Mouse (Mus musculus) embryonic facial prominence, embryonic 12.5 days (tissue): ENCODE data around the gene Prdm5. TPM values are rescaled to one million over a fixed set of nuclear protein-coding genes. Genes with fewer than 3 reads are reported as not detected.

Experiments used
- ATAC-seq: fragments of 200-750 bp; cut with Nextera tagmentation; 2 replicates; pipeline ENCODE4 v1.8.0; 2017; ENCODE audit not compliant: insufficient number of reproducible peaks, insufficient read depth, low FRiP score, low TSS enrichment
- H3K27ac ChIP-seq: fragments of 300-500 bp; sonication (generic); 2 replicates; pipeline ENCODE4 v1.5.1; 2016; ENCODE audit warnings: mild to moderate bottlenecking
- H3K27me3 ChIP-seq: fragments of 300-500 bp; sonication (generic); 2 replicates; pipeline ENCODE4 v1.6.1; 2016; ENCODE audit warnings: mild to moderate bottlenecking, moderate library complexity
- H3K36me3 ChIP-seq: fragments of 300-500 bp; sonication (generic); 2 replicates; pipeline ENCODE4 v1.6.1; 2016; ENCODE audit warnings: mild to moderate bottlenecking
- H3K4me1 ChIP-seq: fragments of 300-500 bp; sonication (generic); 2 replicates; pipeline ENCODE4 v1.6.1; 2016
- H3K4me2 ChIP-seq: fragments of 300-500 bp; sonication (generic); replicated peaks from 2 replicates; pipeline ENCODE4 v1.6.1; 2016; ENCODE audit warnings: mild to moderate bottlenecking, moderate library complexity
- H3K4me3 ChIP-seq: fragments of 300-500 bp; sonication (generic); 2 replicates; pipeline ENCODE4 v1.5.1; 2016; ENCODE audit warnings: mild to moderate bottlenecking
- H3K9ac ChIP-seq: fragments of 300-500 bp; sonication (generic); 2 replicates; pipeline ENCODE4 v1.6.1; 2016; ENCODE audit warnings: mild to moderate bottlenecking, moderate library complexity
- H3K9me3 ChIP-seq: fragments of 300-500 bp; sonication (generic); 2 replicates; pipeline ENCODE4 v1.6.1; 2016; ENCODE audit warnings: mild to moderate bottlenecking, moderate library complexity
- WGBS: fragments of 180-500 bp; shearing (Covaris S2); methylation state at CpG from one replicate; pipeline ENCODE4 v1.1.7; 2016; 5-methylcytosine and 5-hydroxymethylcytosine counted together
- polyA plus RNA-seq: library from polyadenylated mRNA; unstranded; fragments of >200 nt; fragmentation: Nextera tagmentation; extraction: Ambion mirVana; gene quantifications from 2 replicates; pipeline ENCODE4 v1.2.1, GENCODE M21; 2016

Gene Prdm5
- polyA plus RNA-seq, 1 experiment from 2014 or later, result 22.9 TPM

DNA sequence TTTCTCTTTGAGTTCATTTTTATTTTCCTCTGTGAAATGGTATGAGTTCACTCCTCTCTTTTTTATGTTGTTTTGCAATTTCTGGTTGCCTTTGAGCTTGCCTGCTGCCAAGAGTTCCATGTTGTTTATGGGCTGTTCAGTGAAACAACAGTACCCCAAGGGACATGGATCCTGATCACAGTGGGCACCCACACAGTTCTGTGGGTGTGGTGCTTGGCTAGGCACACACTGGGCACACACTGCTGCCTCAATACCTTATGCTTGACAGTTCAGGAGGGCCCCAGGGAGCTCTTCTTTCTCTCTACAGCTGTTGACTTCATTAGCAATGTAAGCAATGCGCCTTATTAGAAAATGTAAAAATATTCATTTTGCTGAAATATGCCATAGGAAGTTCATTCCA is 110.0 kb downstream of the Prdm5 start:
- Histone ChIP-seq H3K27me3 (no peaks in the 10 kb centered on the region), H3K27ac (no peak overlapping the region), H3K4me1 (no peaks in the 10 kb centered on the region), H3K9me3 (no peaks in the 10 kb centered on the region), H3K9ac (no peak overlapping the region), H3K36me3 (peaks cover 12% of the 10 kb centered on the region; the same call in 1 of the 2 replicates), H3K4me3 (no peak overlapping the region), H3K4me2 (no peak overlapping the region)
- WGBS, result 97% methylated on average over 1 of the region's 1 CpGs
- no peak for ATAC-seq

DNA sequence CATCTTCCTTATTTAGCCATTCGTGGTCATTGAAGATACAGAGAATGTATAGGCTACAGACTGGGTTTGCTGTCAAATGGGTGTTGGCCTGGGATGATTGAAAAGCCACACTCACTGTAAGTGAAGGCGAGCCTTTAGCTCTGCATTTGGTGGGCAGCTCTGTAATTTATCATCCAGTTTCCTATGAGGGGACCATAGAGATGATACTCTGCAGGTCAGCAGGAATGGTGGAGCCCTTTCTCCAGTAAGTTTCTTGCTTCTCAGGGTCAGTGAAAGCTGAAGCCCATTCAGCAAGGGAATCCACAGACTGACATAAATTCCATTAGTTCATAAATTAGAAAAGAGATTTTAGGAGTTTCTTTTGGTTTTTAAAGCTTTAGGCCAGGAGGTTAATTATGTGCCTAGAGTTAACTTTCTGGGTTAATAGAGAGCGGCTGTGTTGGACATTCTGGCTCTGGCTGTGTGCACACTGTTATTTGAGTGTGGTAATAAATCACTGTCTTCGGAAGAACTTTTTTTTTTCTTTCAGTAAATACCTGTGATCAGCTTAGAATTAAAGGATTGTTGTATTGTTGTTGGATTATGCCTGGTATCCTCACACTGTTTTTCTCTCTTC is 113.4 kb downstream of the Prdm5 start:
- Histone ChIP-seq H3K4me3 (no peak overlapping the region), H3K27me3 (no peaks in the 10 kb centered on the region), H3K27ac (no peak overlapping the region), H3K4me1 (no peaks in the 10 kb centered on the region), H3K9me3 (no peaks in the 10 kb centered on the region), H3K9ac (no peak overlapping the region), H3K4me2 (no peak overlapping the region), H3K36me3 (peaks cover 10% of the 10 kb centered on the region; the same call in 1 of the 2 replicates)
- WGBS, result 78% methylated on average over 4 of the region's 4 CpGs
- ATAC-seq, result no peak

DNA sequence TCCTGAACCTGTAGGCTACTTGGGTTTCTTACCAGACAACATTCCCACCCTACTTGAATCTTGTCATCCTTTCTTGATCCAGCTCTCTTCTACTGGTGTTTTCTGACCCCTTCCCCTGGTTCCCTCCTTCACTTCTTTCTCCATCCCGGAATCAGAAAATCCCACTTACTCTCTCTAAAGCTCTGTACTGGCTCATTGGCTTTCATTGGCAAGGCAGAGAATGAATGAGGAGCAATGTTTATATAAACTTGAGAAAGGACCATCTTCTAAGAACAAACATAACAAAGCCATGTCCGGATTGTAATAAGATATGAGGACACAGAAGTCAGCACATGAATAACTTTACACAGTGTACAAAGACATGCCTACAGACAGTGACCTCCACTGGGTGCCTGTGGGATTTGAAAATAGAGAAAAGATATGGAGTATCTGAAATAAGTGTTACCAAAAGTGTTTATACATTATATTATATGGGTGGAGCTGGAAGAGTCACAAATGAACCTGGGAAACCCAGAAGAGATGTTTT is 127.9 kb downstream of the Prdm5 start:
- Histone ChIP-seq H3K27ac (no peak overlapping the region), H3K4me3 (no peak overlapping the region), H3K36me3 (peaks cover 16% of the 10 kb centered on the region), H3K4me1 (no peaks in the 10 kb centered on the region), H3K9me3 (no peaks in the 10 kb centered on the region), H3K9ac (no peak overlapping the region), H3K27me3 (no peaks in the 10 kb centered on the region), H3K4me2 (no peak overlapping the region)
- no peak for ATAC-seq
- WGBS, result 77% methylated on average over 2 of the region's 2 CpGs

DNA sequence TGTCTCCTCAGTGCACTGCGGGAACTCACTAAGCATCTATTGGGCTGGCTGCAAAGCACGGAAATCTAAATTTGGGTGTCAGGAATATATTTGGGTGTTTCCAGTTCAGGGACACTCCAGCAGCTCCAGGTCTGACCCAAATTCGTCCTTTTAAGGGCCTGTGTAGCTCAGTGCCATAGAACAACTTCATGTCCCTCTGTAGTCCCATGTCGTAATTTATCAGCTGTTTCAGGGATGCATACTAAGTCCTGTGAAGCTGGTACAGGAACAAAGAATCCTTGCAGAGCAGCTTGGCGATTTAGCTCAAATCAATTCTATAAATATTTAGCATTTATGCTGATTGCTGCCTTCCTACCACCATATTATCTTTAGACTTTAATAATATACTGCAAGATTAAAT is 136.6 kb downstream of the Prdm5 start:
- Histone ChIP-seq H3K36me3 (no peaks in the 10 kb centered on the region), H3K4me1 (no peaks in the 10 kb centered on the region), H3K27me3 (no peaks in the 10 kb centered on the region), H3K4me2 (no peak overlapping the region), H3K27ac (no peak overlapping the region), H3K9ac (no peak overlapping the region), H3K4me3 (no peak overlapping the region), H3K9me3 (no peaks in the 10 kb centered on the region)
- WGBS, result 80% methylated on average over 5 of the region's 5 CpGs
- no peak for ATAC-seq

DNA sequence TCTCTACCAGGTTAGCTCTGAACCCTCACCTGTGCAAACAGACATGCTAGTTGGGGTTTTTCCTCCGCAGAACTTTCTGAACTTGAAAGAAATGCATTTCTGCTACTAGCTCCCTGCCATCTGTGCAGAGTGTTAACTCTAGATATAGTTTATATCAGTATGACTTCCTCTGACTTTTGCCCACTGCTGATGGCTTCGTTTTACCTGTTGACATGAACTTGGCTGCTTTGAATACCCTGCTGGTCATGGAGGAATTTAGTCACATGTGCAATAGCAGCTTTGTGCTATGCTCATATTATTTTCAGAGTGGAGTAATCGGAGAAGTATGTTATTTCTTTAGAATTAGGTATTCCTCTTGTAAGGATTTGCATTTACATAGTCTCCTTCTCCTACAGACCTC is 142.9 kb downstream of the Prdm5 start:
- no peak overlapping the region for H3K9ac ChIP-seq
- H3K27me3 ChIP-seq, result no peaks in the 10 kb centered on the region
- no peak for ATAC-seq
- no peaks in the 10 kb centered on the region for H3K36me3 ChIP-seq
- H3K4me1 ChIP-seq, result peaks cover 11% of the 10 kb centered on the region; the same call in 1 of the 2 replicates
- no peak overlapping the region for H3K4me3 ChIP-seq
- H3K4me2 ChIP-seq, result no peak overlapping the region
- no peak overlapping the region for H3K27ac ChIP-seq
- WGBS, result 71% methylated on average over 3 of the region's 3 CpGs
- H3K9me3 ChIP-seq, result no peaks in the 10 kb centered on the region

DNA sequence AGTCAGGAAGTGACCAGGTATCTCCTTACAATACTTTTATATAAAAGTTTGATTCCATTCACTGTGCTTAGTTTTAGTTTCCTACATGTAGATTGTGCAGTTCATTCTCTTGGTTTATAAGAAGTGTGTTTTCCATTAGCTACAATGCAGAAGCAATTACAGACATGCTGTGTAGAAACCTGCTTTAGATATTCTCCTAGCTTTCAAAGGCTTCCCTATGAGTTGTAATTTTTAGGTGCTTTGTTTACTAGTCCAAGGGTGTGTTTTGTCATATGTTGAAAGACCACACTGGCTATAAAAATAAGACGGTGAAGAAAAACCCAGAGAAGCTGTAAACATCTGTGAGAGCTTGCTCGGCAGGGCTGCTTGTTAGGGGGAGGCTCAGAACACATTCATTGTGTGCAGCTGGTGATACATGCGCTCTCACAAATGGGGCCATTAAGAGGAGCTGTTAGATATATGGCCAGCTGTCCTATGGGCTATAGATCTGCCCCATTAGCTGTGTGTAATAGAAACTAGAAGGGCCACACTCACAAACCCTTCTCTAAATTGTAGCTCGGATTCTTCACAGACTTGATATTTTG is 144.8 kb downstream of the Prdm5 start:
- no peak overlapping the region for H3K4me3 ChIP-seq
- no peaks in the 10 kb centered on the region for H3K9me3 ChIP-seq
- no peaks in the 10 kb centered on the region for H3K27me3 ChIP-seq
- no peaks in the 10 kb centered on the region for H3K36me3 ChIP-seq
- no peak overlapping the region for H3K9ac ChIP-seq
- H3K27ac ChIP-seq, result no peak overlapping the region
- no peak overlapping the region for H3K4me2 ChIP-seq
- peaks cover 11% of the 10 kb centered on the region; the same call in 1 of the 2 replicates for H3K4me1 ChIP-seq
- WGBS, result 63% methylated on average over 4 of the region's 4 CpGs
- ATAC-seq, result no peak

DNA sequence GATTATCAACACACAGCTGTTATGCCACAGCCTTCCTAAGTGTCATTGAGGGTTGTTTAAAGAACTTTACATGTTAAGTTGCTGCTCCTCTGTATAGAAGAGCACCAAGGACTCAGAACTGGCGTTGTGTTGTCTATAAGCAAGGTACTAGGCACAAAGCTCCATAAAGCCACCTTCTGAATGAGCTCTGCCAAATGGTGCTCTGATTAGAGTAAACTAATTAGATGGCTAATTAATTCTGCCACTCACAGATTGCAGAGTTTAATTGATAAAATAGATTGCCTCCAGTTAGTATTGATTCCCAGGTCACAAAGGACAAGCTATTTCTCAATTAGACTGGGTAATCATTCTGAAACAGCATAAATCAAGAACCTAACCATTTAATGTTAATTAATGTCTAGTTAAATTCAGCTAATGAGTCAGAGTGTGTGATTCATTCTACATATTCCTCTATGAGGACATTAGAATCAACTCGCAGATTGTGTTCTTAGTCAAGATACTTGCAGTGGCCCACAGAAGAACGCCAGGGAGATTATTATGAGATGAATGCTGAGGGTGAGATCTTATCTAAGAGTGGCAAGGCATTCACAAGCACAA is 147.0 kb downstream of the Prdm5 start:
- peaks cover 11% of the 10 kb centered on the region; the same call in 1 of the 2 replicates for H3K4me1 ChIP-seq
- no peak for ATAC-seq
- H3K27me3 ChIP-seq, result no peaks in the 10 kb centered on the region
- H3K9ac ChIP-seq, result no peak overlapping the region
- WGBS, result 82% methylated on average over 3 of the region's 3 CpGs
- H3K4me2 ChIP-seq, result no peak overlapping the region
- no peaks in the 10 kb centered on the region for H3K36me3 ChIP-seq
- no peak overlapping the region for H3K27ac ChIP-seq
- no peaks in the 10 kb centered on the region for H3K9me3 ChIP-seq
- H3K4me3 ChIP-seq, result no peak overlapping the region

DNA sequence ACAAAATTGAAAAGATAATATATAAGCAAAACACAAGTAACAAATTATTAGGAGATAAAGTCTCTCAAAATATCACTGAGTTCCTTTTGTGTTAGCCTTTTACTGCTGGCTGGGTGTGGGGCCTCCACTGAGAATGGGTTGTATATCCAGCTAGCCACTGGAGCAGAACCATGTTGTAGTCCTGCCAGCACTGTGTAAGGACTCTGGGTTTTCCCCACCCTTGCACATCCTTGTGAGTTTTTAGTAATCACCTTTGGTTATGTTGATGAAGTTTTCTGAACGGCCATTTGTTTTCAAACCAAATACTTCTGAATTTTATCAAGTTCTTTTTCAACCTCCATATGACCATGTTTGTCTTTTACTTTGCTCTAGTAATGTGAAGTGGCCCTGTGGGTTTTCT is 151.7 kb downstream of the Prdm5 start:
- Histone ChIP-seq H3K27me3 (no peaks in the 10 kb centered on the region), H3K36me3 (no peaks in the 10 kb centered on the region), H3K27ac (no peak overlapping the region), H3K9ac (no peak overlapping the region), H3K4me1 (no peaks in the 10 kb centered on the region), H3K4me2 (no peak overlapping the region), H3K4me3 (no peak overlapping the region), H3K9me3 (no peaks in the 10 kb centered on the region)
- WGBS, result 81% methylated on average over 1 of the region's 1 CpGs
- ATAC-seq, result no peak

DNA sequence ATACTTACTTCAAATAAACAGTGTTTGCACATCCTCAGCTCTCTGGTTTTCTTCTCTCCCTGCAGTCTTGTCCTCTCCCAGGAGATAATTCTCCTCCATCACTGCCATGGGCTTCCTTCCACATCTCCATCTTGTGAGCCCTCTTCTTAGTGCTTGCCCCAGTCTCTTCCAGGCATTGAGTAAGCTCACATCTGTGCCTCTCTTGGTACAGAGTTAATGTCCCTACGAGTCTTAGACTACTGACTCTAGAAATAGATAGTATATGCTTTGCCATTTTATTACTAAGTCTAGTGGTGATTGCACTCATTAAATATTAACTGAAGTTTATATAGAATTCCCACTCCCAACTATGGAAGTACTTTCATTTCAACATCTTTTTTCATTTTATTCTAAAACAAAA is 154.0 kb downstream of the Prdm5 start:
- no peak overlapping the region for H3K27ac ChIP-seq
- H3K9me3 ChIP-seq, result no peaks in the 10 kb centered on the region
- H3K4me1 ChIP-seq, result no peaks in the 10 kb centered on the region
- no peak for ATAC-seq
- H3K36me3 ChIP-seq, result no peaks in the 10 kb centered on the region
- 73% methylated on average over 1 of the region's 1 CpGs for WGBS
- H3K4me2 ChIP-seq, result no peak overlapping the region
- no peak overlapping the region for H3K9ac ChIP-seq
- H3K27me3 ChIP-seq, result no peaks in the 10 kb centered on the region
- no peak overlapping the region for H3K4me3 ChIP-seq

DNA sequence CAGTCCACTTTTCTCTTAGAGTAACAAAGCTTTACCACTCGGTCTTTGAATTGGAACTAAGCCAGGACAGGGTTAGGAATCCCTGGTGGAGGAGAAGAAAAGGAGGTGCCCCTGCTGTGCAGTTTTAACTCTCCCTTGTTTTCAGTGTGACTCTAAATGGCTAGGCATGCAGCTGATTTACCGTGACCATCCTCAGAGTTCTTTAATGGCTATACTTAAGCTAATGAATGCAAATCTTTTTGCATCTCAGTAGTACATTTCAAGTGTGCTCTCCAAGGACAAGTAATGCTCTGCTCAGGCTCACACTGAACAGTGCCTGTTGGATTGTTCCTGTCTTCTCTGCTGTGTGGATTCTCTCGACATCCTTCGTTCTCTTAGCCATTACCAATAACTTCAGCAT is 154.4 kb downstream of the Prdm5 start:
- Histone ChIP-seq H3K9me3 (no peaks in the 10 kb centered on the region), H3K9ac (no peak overlapping the region), H3K4me1 (no peaks in the 10 kb centered on the region), H3K4me3 (no peak overlapping the region), H3K27ac (no peak overlapping the region), H3K4me2 (no peak overlapping the region), H3K36me3 (no peaks in the 10 kb centered on the region), H3K27me3 (no peaks in the 10 kb centered on the region)
- no peak for ATAC-seq
- WGBS, result 29% methylated on average over 4 of the region's 4 CpGs

DNA sequence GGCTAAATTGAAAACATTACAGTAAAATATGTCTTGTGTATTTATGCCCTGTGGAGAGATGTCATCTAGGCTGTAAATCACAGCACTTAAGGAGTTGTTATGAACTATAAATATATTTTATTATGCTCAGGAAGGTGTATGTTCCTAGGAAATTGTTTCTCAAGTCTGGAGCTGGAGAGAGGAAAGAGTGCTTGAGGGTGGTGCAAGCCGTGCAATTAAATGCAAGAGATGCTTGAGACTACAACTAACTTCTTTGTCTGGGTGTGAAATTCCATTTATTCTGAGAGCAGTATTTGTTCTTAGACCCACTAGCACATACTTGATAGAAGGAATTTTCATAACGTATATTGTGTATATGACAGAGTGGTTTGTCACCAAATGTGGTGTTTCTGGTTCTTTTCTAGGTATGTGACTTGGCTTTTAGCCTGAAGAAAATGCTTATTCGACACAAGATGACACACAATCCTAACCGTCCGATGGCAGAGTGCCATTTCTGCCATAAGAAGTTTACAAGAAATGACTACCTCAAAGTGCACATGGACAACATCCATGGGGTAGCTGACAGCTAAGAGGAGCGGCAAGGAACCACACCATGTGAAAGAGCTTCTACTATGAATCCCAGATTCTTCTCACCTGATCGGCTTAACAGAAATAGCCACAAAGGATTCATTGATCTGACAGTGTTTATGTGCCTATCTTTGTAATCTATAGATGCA is 156.9 kb downstream of the Prdm5 start:
- ATAC-seq, result no peak
- Histone ChIP-seq H3K4me3 (no peak overlapping the region), H3K9me3 (no peaks in the 10 kb centered on the region), H3K4me2 (no peak overlapping the region), H3K9ac (no peak overlapping the region), H3K4me1 (no peaks in the 10 kb centered on the region), H3K36me3 (no peaks in the 10 kb centered on the region), H3K27me3 (no peaks in the 10 kb centered on the region), H3K27ac (no peak overlapping the region)
- WGBS, result 88% methylated on average over 7 of the region's 7 CpGs

DNA sequence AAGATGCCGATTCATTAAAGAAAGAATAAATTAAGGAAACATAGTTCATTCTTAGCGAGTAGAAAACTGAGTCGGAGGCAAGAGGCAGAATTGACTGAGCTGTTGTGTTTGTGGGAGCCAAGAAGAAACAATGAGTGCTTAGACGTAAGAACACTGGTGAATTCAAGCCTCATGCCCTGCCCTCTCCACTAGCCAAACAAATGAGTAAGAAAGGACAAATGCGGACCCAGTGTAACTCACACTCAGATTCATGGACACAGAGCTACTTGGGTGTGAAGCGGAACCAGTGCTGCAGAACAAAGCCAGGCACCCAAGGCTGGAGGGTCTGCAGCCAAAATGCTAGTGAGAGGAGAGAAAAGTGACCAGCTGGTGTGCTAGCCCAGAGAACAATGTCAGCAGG is 171.7 kb downstream of the Prdm5 start:
- no peak for ATAC-seq
- Histone ChIP-seq H3K9ac (no peak overlapping the region), H3K4me3 (no peak overlapping the region)

More for the DNA sequence above, 171.7 kb downstream of the Prdm5 start:
- no peaks in the 10 kb centered on the region for H3K36me3 ChIP-seq
- no peaks in the 10 kb centered on the region for H3K27me3 ChIP-seq
- H3K27ac ChIP-seq, result no peak overlapping the region
- H3K9me3 ChIP-seq, result no peaks in the 10 kb centered on the region
- no peaks in the 10 kb centered on the region for H3K4me1 ChIP-seq
- no peak overlapping the region for H3K4me2 ChIP-seq
- WGBS, result 71% methylated on average over 6 of the region's 6 CpGs
